Mouse (Mus musculus) erythroblast, adult 5-6 weeks (primary cell): ENCODE data around the gene Saxo1. TPM values are rescaled to one million over a fixed set of nuclear protein-coding genes. Genes with fewer than 3 reads are reported as not detected.

Experiments
- ATAC-seq: replicated peaks from 2 replicates; pipeline ENCODE4 v1.8.0; 2016; ENCODE audit warnings: moderate number of reproducible peaks, mild to moderate bottlenecking, moderate TSS enrichment, inconsistent platforms; ENCODE audit not compliant: poor library complexity, low FRiP score, severe bottlenecking
- total RNA-seq, 2 experiments: library from RNA; stranded (forward) in 1 of 2; stranded (reverse) in 1 of 2; fragments of 150-400 nt in 1 of 2; fragments of 200-764, 138-1000 nt in 1 of 2; gene quantifications; 2 replicates each; pipeline versions ENCODE4 v1.2.3 to v1.2.4; 2015 to 2017; ENCODE audit warnings: low replicate concordance in 2 of 2

Saxo1 gene
- total RNA-seq, 2 experiments from 2014 or later: not detected

DNA sequence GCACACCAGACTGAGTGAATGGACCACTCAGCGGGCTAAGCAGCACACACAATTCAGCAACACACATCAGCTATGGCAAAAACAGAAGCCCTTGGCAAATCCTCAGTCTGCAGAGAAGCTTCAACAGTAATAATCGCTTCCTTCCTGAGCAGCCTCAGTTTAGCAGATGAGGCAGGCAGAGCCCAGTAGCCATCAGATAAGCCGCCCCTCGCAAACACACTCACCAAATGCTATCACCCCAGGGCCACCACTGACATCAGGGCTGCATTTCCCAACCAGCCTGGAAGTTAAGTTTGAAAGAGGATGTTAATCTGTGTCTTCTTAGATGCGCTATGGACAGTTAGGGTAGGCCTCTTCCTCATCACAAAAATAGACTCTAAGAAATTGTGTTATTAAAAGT, 130.8 kb downstream of the Saxo1 start:
- no peak for ATAC-seq

DNA sequence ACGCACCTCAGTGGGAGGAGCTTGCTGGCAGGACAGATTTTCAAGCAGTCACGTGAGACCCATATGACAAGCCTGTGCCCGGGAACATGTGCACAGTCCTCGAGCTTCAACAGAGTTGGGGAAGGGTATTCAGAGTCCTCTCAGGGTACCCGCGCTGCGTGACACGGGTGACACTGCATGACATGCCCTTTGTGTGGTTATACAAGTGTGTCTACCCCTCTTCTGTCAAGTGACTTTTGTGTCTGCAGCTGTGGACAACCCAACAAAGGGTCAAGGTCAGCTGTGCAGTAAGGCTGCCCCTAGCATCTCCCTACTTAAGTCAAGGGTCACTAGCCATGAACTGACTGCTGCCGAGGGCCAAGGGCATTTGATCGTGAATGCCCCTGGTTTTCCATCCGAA, 131.6 kb downstream of the Saxo1 start:
- ATAC-seq: no peak

DNA sequence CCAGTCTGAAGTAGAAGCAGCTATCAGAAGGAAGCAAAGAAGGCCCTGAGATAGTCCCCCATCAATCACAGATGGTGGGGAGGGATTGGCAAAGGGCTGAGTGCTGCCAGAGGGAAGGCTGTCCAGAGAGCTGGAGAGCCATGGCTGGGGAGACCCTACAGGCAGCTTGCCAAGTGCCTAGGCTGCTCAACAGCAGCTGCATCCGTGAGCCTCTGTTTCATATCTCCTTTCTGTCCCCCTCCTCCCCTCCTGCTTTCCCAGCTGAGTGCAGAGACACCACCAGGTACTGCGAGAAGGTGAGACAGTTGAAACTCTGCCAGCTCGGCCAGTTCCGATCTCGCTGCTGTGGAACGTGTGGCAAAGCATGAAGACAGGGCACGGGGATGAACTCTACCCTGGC, 132.5 kb downstream of the Saxo1 start:
- ATAC-seq: no peak

DNA sequence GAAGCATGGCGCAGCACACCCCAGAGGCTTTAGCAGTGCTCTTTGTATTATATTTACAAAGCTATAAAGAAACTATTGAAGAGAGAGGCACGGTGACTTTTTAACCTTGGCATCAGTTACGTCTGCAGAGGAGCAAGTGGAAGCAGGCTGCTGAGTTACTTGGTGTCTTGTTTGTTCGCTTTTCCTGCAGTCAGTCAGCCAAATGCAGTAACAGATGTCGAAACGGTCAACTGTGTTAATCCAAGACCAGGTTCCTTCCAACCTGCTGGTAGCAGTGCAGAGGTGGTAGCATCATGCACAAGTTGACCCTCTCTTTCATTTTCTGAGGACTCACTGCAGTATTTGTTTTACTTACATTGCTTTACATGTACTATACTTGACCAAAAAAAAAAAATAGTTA, 135.5 kb downstream of the Saxo1 start:
- no peak for ATAC-seq

DNA sequence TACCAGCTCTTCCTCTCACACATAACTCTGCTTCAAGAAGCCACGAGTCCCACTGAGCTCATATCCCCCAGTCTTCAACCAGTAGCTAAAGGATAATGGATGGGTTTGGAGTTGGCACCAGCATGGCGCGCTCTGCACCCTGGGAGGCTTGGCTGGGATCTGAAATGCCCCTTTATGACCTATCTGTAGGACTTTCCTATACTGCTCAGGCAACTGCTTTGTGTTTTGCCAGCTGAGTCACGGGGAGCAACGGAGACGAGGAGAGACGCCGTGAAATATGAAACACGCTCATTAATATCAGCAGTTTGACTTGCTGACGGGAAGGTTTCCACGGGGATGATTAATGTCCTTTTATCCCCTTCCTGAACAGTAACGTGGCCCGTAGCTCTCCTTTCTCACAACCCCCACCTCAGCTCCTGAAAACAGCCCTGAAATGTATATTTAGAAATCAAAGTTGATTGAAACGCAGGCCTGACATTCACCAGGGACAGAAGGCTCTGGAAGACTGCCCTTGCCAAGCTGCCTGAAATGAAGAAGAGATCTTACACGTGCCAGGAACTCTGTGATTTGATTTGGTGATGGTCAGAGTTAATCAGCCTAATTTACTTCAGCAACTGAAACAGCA, 141.6 kb downstream of the Saxo1 start:
- no peak for ATAC-seq

DNA sequence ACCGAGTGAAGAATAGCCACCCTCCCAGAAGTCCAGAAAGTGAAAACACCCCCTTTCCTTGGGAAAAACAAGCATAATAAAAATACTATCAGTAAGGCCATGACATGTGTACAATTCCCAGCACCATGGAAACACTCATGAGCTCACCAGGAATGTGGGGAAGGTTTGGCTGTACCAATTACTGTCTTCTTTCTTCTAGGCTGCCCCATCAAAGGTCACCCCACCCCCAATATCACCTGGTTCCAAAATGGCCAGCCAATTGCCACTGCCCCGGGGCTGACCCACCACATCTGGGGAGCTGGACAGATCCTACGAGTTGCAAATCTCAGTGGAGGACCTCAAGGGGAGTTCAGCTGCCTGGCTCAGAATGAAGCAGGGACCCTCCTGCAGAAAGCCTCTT, 144.7 kb downstream of the Saxo1 start:
- no peak for ATAC-seq

DNA sequence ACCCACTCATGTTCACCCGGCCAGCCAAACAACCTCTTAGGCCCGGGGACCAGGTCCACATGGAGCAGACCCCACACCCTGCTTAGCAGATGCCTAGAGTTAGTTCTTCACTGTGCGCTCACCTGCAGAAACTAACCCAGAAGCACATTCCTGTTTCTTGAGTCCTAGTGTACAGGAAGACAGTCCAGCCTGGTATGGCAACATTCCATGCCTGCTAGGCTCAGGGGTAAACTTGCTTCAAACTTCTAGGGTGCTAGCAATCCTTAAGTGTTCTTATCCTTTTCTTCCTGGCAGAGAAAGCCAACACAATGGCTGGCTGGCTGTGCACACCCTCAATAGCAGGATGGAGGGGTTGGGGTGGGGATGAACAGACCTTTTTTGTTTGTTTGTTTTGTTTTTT, 147.2 kb downstream of the Saxo1 start:
- no peak for ATAC-seq

DNA sequence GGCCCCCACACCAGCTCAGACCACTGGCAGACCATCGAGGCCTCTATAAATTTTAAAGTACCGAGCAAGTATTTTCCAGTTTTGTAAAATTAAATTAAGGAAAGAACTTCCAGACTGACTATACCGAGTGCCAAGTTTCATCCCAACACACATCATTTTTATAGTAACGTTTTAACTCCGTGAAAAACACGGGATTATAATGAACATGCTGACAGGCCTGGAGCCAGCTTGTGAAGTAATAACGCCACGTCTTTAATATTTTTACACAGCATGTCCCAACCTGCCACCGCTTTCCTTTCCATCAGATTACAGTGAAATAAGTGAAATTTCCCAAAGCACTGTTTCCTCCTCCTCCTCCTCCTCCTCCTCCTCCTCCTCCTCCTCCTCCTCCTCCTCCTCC, 149.7 kb downstream of the Saxo1 start:
- ATAC-seq: no peak

DNA sequence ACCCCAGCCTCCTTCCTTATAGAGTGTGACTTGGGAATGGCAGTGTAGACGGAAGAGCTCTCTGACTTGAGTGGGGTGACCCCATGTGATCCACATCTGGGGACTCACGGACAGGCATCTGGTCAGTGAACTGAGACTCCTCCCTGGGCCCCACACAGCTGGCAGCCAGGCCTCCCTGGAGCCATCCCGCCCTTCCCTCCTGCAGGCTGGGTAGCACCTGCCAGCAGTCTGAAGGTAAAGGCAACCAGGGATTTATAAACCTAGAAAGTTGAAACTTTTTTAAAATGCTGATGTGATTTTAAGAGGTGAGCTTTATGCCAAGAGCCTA, 151.0 kb downstream of the Saxo1 start:
- ATAC-seq: no peak

DNA sequence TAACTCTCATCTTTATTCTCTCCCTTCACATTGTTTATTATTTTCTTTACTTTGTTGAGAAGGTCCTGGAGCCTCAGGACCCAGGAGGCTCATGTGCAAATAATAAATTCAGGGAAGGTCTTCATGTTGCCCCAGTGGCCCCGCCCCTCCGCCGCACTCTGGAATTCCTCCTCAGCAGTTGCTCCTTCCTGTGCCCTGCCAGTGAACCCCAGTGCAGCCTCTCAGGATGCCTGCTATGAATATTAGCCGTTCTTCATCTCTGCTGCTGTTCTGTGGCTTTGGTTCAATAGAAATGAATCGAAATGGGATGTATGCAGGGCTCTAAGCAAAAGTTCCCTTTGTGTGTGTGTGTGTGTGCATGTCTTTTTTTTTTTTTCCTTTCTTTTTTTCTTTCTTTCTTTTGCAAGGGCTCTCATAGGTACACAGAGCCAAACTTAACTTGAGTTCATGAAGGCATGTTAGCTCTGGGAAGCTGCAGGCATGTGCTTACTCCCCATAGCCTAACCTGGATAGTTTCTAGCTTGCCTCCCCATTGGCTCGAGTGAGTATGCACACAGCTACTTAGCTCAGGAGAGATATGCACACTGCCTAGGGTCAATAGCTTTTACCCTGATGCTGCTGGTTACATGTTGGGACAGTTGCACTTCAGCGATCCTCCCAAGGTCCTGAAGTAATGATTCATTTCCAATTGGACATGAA, 151.5 kb downstream of the Saxo1 start:
- no peak for ATAC-seq

DNA sequence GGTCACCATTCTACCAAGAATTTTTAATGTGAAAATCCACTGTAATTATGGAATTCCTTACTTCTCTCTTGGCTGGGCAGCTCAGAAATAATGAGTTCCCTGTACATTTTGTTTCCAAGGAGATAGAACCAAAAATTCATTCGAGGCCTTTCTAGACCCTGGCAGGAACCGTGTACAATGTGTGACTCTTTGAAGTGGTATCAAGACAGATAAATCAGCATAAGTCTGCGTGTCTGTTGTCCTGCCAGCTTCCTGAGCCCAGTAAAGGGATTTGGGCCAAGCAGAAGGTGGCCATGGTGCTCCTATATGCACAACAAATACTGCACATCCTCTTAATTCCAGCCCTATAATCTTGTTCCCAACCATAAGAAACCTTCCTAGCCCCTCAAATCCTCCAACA, 157.0 kb downstream of the Saxo1 start:
- ATAC-seq: no peak

DNA sequence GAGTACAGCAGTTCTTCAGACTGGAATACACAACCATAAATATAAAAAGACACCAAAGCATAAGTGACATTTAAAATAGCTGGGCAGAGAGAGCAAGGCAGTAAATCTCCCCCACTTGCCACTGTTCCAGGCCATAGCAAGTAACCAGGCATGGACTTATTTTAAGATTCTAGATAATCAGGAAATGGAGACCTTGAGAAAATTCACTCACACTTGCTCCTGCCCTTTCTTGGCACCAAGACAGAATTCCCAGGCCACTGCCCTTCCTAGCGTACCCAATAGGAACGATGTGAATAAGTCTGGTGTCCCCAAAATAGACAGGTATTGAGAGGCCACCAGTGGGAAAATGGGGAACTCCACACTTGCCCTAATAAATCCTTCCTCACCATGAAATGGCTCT, 160.7 kb downstream of the Saxo1 start:
- no peak for ATAC-seq

DNA sequence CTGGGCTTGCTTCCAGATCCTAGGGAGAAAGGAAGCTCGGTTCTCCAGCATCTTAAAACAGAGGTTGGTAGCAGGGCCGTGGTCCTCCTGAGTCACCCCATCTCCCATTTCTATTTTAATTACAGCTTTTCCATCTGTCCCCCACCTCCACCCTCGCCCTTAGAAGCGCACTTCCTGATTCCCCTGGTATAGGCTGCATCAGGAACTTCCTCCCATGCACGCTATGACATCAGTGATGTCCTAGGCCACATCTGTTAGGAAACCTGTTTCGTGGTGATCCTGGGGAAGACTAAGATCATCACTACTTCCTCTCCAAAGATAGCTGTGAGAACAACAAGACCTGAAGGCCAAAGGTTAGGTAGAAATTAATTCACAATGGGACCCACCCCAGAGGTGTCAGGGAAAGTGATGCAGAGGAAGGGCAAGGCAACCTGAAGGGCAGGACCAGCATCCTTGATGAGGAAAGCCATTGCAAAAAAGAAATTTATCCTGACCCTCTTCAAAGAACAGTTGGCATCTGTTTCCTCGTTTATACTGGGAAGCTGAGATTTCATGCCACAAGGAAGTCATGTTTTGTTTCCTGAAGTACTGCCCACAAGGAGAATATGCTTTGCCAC, 161.3 kb downstream of the Saxo1 start:
- no peak for ATAC-seq

DNA sequence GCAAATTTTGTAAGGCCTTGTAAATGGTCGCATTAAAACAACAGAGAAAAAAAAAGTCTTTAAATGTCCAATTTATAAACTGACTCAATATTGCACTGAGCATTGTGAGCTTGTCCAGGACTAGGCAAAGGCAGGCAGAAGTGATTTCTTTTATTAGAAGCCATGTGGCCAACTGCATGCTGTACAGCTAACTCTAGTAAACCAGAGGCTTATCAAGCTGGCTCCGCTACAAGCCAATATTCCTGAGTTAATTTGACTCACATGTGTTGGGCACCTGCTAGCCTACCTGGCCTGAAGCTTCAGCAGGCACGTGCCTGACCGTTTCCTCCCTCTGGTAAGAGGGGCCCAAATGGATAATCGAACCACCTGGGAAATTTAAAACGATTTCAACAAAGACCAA, 162.5 kb downstream of the Saxo1 start:
- ATAC-seq: no peak

Other genes starting within 250 kb of the Saxo1 start
- 15.3 and 15.9 TPM in 2 replicates for gene Rraga, start 17.3 kb upstream of the Saxo1 start, total RNA-seq (2015; ENCODE audit: low replicate concordance)
- gene Rraga, start 17.3 kb upstream of the Saxo1 start, total RNA-seq (2017; ENCODE audit: low replicate concordance): 10.1 and 12.1 TPM in 2 replicates
- 6.5 and 7.9 TPM in 2 replicates for gene Haus6, start 53.7 kb upstream of the Saxo1 start, total RNA-seq (2015; ENCODE audit: low replicate concordance)
- 10.6 and 13.9 TPM in 2 replicates for gene Haus6, start 53.7 kb upstream of the Saxo1 start, total RNA-seq (2017; ENCODE audit: low replicate concordance)
- 11.3 and 33.9 TPM in 2 replicates for gene Plin2, start 111.7 kb upstream of the Saxo1 start, total RNA-seq (2015; ENCODE audit: low replicate concordance)
- 23.7 and 39.7 TPM in 2 replicates for gene Plin2, start 111.7 kb upstream of the Saxo1 start, total RNA-seq (2017; ENCODE audit: low replicate concordance)
- 5.2 and 7.5 TPM in 2 replicates for gene Dennd4c, start 190.2 kb upstream of the Saxo1 start, total RNA-seq (2015; ENCODE audit: low replicate concordance)
- gene Dennd4c, start 190.2 kb upstream of the Saxo1 start, total RNA-seq (2017; ENCODE audit: low replicate concordance): 5.5 and 6.6 TPM in 2 replicates